Mouse (Mus musculus) cerebellum, adult 2 months (tissue): ENCODE measurements around the gene Ndufs8. TPM values are rescaled to one million over a fixed set of nuclear protein-coding genes. Genes with fewer than 3 reads are reported as not detected.

ENCODE experiments used
- DNase-seq, 2 experiments: peaks; one replicate each; pipeline ENCODE4 v3.0.0; 2021
- H3K27ac ChIP-seq: fragments of 200-500 bp; 2 replicates; pipeline ENCODE4 v1.5.1; 2012; ENCODE audit warnings: low read length, control low read depth, inconsistent platforms; ENCODE audit not compliant: insufficient read depth
- H3K27me3 ChIP-seq: fragments of 200-500 bp; 2 replicates; pipeline ENCODE4 v1.6.1; 2012; ENCODE audit warnings: inconsistent platforms, mild to moderate bottlenecking, low read length, moderate library complexity; ENCODE audit not compliant: control insufficient read depth, insufficient read depth
- H3K4me1 ChIP-seq: fragments of 200-500 bp; 2 replicates; pipeline ENCODE4 v1.6.1; 2011; ENCODE audit warnings: low read length; ENCODE audit not compliant: control insufficient read depth, insufficient read depth
- H3K4me3 ChIP-seq: fragments of 200-500 bp; replicated peaks from 2 replicates; pipeline ENCODE3; 2011; ENCODE audit warnings: mild to moderate bottlenecking, low read depth, low read length, control low read depth; ENCODE audit not compliant: insufficient read depth
- CTCF ChIP-seq: fragments of 200-500 bp; IDR thresholded peaks from 2 replicates; pipeline ENCODE4 v1.5.1; 2011; ENCODE audit warnings: low read depth, mild to moderate bottlenecking, control low read depth, low read length, moderate library complexity, borderline replicate concordance; ENCODE audit not compliant: insufficient read depth
- POLR2A ChIP-seq: fragments of 200-500 bp; IDR thresholded peaks from 2 replicates; pipeline ENCODE4 v1.6.1; 2011; ENCODE audit warnings: low read length, control low read depth, borderline replicate concordance; ENCODE audit not compliant: insufficient read depth
- WGBS: fragments of 180-500 bp; shearing (Covaris S2); methylation state at CpG from one replicate; pipeline ENCODE4 v1.1.7; 2018; 5-methylcytosine and 5-hydroxymethylcytosine counted together
- polyA plus RNA-seq: library from polyadenylated mRNA; depleted of rRNA; stranded (reverse); fragments of >200 nt; gene quantifications from 2 replicates; pipeline ENCODE4 v1.2.3, GENCODE M21; 2012

Ndufs8 gene
- polyA plus RNA-seq, 1 experiment: 369 TPM

- H3K27me3 ChIP-seq: no peaks in the 10 kb centered on the region
- H3K4me1 ChIP-seq: no peaks in the 10 kb centered on the region
- TF ChIP-seq POLR2A (no peak), CTCF (no peak)
- no peak for DNase-seq
- no peak overlapping the region for H3K4me3 ChIP-seq
- H3K27ac ChIP-seq: no peak overlapping the region
Observed at GRCm38 (mm10) chr19:3919928-3920327, 7.4 kb upstream of the Ndufs8 start.

- TF ChIP-seq POLR2A (no peak), CTCF (no peak)
Observed at GRCm38 (mm10) chr19:3916727-3917126, 4.2 kb upstream of the Ndufs8 start.

GRCm38 (mm10) chr19:3914535-3914934 lies 2.0 kb upstream of the Ndufs8 start:
- H3K27me3 ChIP-seq: no peaks in the 10 kb centered on the region
- WGBS: 92% methylated on average over 5 of the region's 5 CpGs
- peaks cover 11% of the 10 kb centered on the region; the same call in 1 of the 2 replicates for H3K4me1 ChIP-seq
- no peak overlapping the region for H3K4me3 ChIP-seq
- no peak for TF ChIP-seq CTCF
- DNase-seq: no peak
- no peak overlapping the region for H3K27ac ChIP-seq

More at GRCm38 (mm10) chr19:3916727-3917126, 4.2 kb upstream of the Ndufs8 start:
- Histone ChIP-seq H3K4me1 (peaks cover 7% of the 10 kb centered on the region; the same call in 1 of the 2 replicates), H3K27ac (no peak overlapping the region), H3K27me3 (no peaks in the 10 kb centered on the region), H3K4me3 (no peak overlapping the region)
- 67% methylated on average over 11 of the region's 11 CpGs for WGBS
- no peak for DNase-seq

GRCm38 (mm10) chr19:3913692-3914091 lies 1.1 kb upstream of the Ndufs8 start:
- Histone ChIP-seq H3K4me3 (peak overlapping the region; percentile 81), H3K27me3 (no peaks in the 10 kb centered on the region), H3K27ac (peak overlapping the region; percentile 67; the same call in 1 of the 2 replicates), H3K4me1 (peaks cover 11% of the 10 kb centered on the region; the same call in 1 of the 2 replicates)
- TF ChIP-seq POLR2A: no peak
- no peak for TF ChIP-seq CTCF
- 88% methylated on average over 8 of the region's 8 CpGs for WGBS
- no peak for DNase-seq

- TF ChIP-seq CTCF (no peak), POLR2A (no peak)
- Histone ChIP-seq H3K4me1 (peaks cover 11% of the 10 kb centered on the region; the same call in 1 of the 2 replicates), H3K4me3 (no peak overlapping the region), H3K27ac (no peak overlapping the region), H3K27me3 (no peaks in the 10 kb centered on the region)
- WGBS: 73% methylated on average over 5 of the region's 5 CpGs
- no peak for DNase-seq
Observed at GRCm38 (mm10) chr19:3910206-3910605, 2.4 kb downstream of the Ndufs8 start.

- 63% methylated on average over 8 of the region's 8 CpGs for WGBS
- no peak overlapping the region for H3K27ac ChIP-seq
- no peak for DNase-seq
- TF ChIP-seq POLR2A (no peak), CTCF (no peak)
- H3K4me1 ChIP-seq: peaks cover 6% of the 10 kb centered on the region; the same call in 1 of the 2 replicates
- no peak overlapping the region for H3K4me3 ChIP-seq
- no peaks in the 10 kb centered on the region for H3K27me3 ChIP-seq
Observed at GRCm38 (mm10) chr19:3907876-3908660, 4.5 kb downstream of the Ndufs8 start.

- WGBS: 7% methylated on average over 36 of the region's 36 CpGs
- Histone ChIP-seq H3K27me3 (no peaks in the 10 kb centered on the region), H3K27ac (no peak within 1 kb of the TSS), H3K4me1 (peaks cover 6% of the 10 kb centered on the region; the same call in 1 of the 2 replicates), H3K4me3 (peak within 1 kb of the TSS; percentile 33)
- TF ChIP-seq CTCF: no peak
- TF ChIP-seq POLR2A: no peak
- peak; percentile 50 to 59 for DNase-seq
Observed at GRCm38 (mm10) chr19:3906795-3907786, 5.5 kb downstream of the Ndufs8 start, which contains the start of gene Tcirg1. TSS of gene Tcirg1 (minus strand) at chr19:3907133.

GRCm38 (mm10) chr19:3906326-3906725 lies 6.2 kb downstream of the Ndufs8 start:
- no peak overlapping the region for H3K27ac ChIP-seq
- 39% methylated on average over 10 of the region's 10 CpGs for WGBS
- no peak for TF ChIP-seq POLR2A
- no peak for TF ChIP-seq CTCF

More at GRCm38 (mm10) chr19:3906326-3906725, 6.2 kb downstream of the Ndufs8 start:
- Histone ChIP-seq H3K4me1 (peaks cover under 1% of the 10 kb centered on the region; the same call in 1 of the 2 replicates), H3K4me3 (peak overlapping the region; percentile 33), H3K27me3 (no peaks in the 10 kb centered on the region)
- DNase-seq: no peak
